Mouse (Mus musculus): ENCODE measurements around the gene Col6a4. TPM values are rescaled to one million over a fixed set of nuclear protein-coding genes. Genes with fewer than 3 reads are reported as not detected.

Col6a4 gene
- polyA plus RNA-seq (2012; fragmentation: generic; extraction: Trizol), result 0.01 TPM

DNA sequence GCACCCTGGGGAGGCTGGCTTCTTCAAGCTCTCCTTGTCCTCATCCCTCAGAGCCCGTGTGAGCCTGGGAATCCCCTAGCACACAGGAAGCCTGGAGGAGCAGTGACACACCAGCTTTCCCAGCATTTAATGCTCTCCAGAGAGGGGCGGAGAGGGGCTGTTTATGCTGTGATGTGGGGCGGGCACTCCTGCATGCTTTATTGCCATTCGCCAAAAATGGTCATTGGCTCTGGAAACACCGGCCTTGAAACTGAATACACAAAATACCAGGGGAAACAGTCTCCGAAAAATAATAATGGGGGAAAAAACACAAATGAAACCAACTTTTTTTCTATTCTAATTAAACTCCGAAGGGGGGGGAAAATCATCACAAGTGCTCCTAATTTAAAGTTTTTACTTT is at the start of gene Col6a4:
TSS of gene Col6a4 (minus strand) at position 101 of the 400 bp plus-strand sequence.
- peaks cover 8% of the 10 kb centered on the region for H3K27me3 ChIP-seq (ENCODE audit: control insufficient read depth, insufficient read depth, insufficient read length)
- no peaks in the 10 kb centered on the region for H3K79me2 ChIP-seq (ENCODE audit: control insufficient read depth, insufficient read depth)
- H3K4me2 ChIP-seq (ENCODE audit: low read depth), result no peak within 1 kb of the TSS
- TF ChIP-seq SRF (IDR thresholded peaks at IDR 0.05; ENCODE audit: control insufficient read depth, insufficient read length, low read depth) (no peak), TCF3 (IDR thresholded peaks at IDR 0.05; ENCODE audit: insufficient read length, low read depth) (no peak), POLR2AphosphoS2 (IDR thresholded peaks at IDR 0.05; ENCODE audit: insufficient read length, low read depth) (no peak), MYOD1 (IDR thresholded peaks at IDR 0.05; ENCODE audit: control insufficient read depth in 1 of 3, insufficient read length in 2 of 3, low read depth in 2 of 3) (no peak), REST (IDR thresholded peaks at IDR 0.05; ENCODE audit: insufficient read depth, insufficient read length) (no peak), MYOG (IDR thresholded peaks at IDR 0.05; ENCODE audit: control insufficient read depth in 1 of 3, insufficient read depth in 1 of 3, insufficient read length in 2 of 3, low read depth in 2 of 3) (no peak), CEBPB (IDR thresholded peaks at IDR 0.05; ENCODE audit: insufficient read depth, poor library complexity, severe bottlenecking) (no peak), USF1 (IDR thresholded peaks at IDR 0.05; ENCODE audit: low read depth) (no peak), TCF12 (IDR thresholded peaks at IDR 0.05; ENCODE audit: insufficient read depth, poor library complexity, severe bottlenecking) (no peak), POLR2A (IDR thresholded peaks at IDR 0.05; ENCODE audit: insufficient read length, low read depth) (no peak), MAX (IDR thresholded peaks at IDR 0.05; ENCODE audit: low read depth) (no peak), E2F4 (IDR thresholded peaks at IDR 0.05; ENCODE audit: insufficient read depth) (no peak)
- no peak within 1 kb of the TSS for H3ac ChIP-seq (ENCODE audit: control insufficient read depth, insufficient read length)
- no peaks in the 10 kb centered on the region for H3K36me3 ChIP-seq (ENCODE audit: control insufficient read depth, insufficient read depth)
- no peak within 1 kb of the TSS for H3K4me3 ChIP-seq

DNA sequence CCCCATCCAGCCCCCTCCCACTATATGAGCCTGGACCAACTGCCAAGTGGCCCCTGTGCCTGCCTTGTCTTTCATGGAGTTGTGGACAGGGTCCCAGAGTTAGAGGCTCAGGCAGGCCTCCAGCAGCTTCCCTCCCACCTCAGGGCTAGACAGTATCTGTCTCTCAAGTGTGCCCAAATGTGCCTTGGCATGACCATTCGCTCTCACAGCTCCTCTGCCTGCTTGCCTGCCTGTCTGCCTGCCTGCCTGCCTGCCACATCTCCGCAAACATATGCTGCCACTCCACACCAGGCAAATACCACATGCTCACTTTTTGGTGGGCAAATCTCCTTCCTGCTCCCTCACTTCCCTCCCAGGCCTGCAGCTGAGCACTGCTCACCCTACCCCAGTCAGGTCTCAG is 49.0 kb upstream of the Col6a4 start:
- Histone ChIP-seq H3K4me2 (ENCODE audit: low read depth) (no peak overlapping the region), H3K4me3 (no peak overlapping the region), H3ac (ENCODE audit: control insufficient read depth, insufficient read length) (no peak overlapping the region), H3K27me3 (ENCODE audit: control insufficient read depth, insufficient read depth, insufficient read length) (peaks cover 56% of the 10 kb centered on the region), H3K36me3 (ENCODE audit: control insufficient read depth, insufficient read depth) (no peaks in the 10 kb centered on the region), H3K79me2 (ENCODE audit: control insufficient read depth, insufficient read depth) (no peaks in the 10 kb centered on the region)
- TF ChIP-seq USF1 (IDR thresholded peaks at IDR 0.05; ENCODE audit: low read depth) (no peak), MYOG (IDR thresholded peaks at IDR 0.05; ENCODE audit: control insufficient read depth in 1 of 3, insufficient read depth in 1 of 3, insufficient read length in 2 of 3, low read depth in 2 of 3) (no peak), POLR2A (IDR thresholded peaks at IDR 0.05; ENCODE audit: insufficient read length, low read depth) (no peak), POLR2AphosphoS2 (IDR thresholded peaks at IDR 0.05; ENCODE audit: insufficient read length, low read depth) (no peak), MAX (IDR thresholded peaks at IDR 0.05; ENCODE audit: low read depth) (no peak), TCF3 (IDR thresholded peaks at IDR 0.05; ENCODE audit: insufficient read length, low read depth) (no peak), E2F4 (IDR thresholded peaks at IDR 0.05; ENCODE audit: insufficient read depth) (no peak), SRF (IDR thresholded peaks at IDR 0.05; ENCODE audit: control insufficient read depth, insufficient read length, low read depth) (no peak), MYOD1 (IDR thresholded peaks at IDR 0.05; ENCODE audit: control insufficient read depth in 1 of 3, insufficient read length in 2 of 3, low read depth in 2 of 3) (no peak), TCF12 (IDR thresholded peaks at IDR 0.05; ENCODE audit: insufficient read depth, poor library complexity, severe bottlenecking) (no peak), REST (IDR thresholded peaks at IDR 0.05; ENCODE audit: insufficient read depth, insufficient read length) (no peak), CEBPB (IDR thresholded peaks at IDR 0.05; ENCODE audit: insufficient read depth, poor library complexity, severe bottlenecking) (no peak)

DNA sequence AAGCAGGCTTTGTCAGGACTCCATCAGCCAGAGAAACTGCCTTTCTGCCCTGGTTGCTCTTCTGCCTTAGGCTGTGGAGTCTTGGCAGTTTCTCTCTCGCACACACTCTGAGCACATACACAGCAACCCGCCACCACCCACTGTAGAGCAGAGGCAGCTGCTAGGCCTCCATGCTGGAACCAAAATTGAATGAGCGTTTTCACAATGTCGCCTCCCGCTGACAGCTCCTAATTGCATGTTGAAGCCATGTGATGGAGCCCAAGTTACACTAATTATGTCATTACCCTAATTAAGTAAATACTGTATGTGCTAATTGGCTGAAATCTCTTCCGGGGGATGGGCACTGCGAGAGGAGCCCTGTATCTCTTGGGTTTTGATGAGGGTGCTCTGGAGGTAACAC is 47.6 kb upstream of the Col6a4 start:
- Histone ChIP-seq H3ac (ENCODE audit: control insufficient read depth, insufficient read length) (no peak overlapping the region), H3K4me2 (ENCODE audit: low read depth) (no peak overlapping the region), H3K27me3 (ENCODE audit: control insufficient read depth, insufficient read depth, insufficient read length) (peaks cover 44% of the 10 kb centered on the region), H3K4me3 (no peak overlapping the region), H3K79me2 (ENCODE audit: control insufficient read depth, insufficient read depth) (no peaks in the 10 kb centered on the region), H3K36me3 (ENCODE audit: control insufficient read depth, insufficient read depth) (no peaks in the 10 kb centered on the region)
- no peak for TF ChIP-seq MAX (IDR thresholded peaks at IDR 0.05; ENCODE audit: low read depth)
- no peak for TF ChIP-seq REST (IDR thresholded peaks at IDR 0.05; ENCODE audit: insufficient read depth, insufficient read length)
- no peak for TF ChIP-seq TCF12 (IDR thresholded peaks at IDR 0.05; ENCODE audit: insufficient read depth, poor library complexity, severe bottlenecking)

DNA sequence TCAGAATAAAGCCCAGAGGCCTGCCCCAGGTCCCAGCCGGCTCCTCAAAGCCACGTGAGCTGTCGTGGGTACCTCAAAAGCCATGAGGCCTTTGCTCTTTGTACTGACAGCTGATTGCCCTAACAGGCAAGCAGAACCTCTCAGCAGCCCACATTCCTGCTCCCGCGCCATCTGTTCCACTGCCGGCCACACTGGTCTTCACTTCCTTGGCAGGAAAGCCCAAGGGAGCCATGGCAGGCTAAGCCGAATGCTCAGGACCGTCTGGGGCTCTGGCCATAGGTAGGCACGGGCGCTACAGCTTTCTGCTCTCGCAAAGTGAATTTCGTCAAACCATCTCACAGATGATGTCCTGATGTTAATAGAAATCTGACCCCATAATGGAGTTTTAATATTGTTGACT is 45.4 kb upstream of the Col6a4 start:
- TF ChIP-seq MYOD1 (IDR thresholded peaks at IDR 0.05; ENCODE audit: control insufficient read depth in 1 of 3, insufficient read length in 2 of 3, low read depth in 2 of 3) (no peak), POLR2A (IDR thresholded peaks at IDR 0.05; ENCODE audit: insufficient read length, low read depth) (no peak), REST (IDR thresholded peaks at IDR 0.05; ENCODE audit: insufficient read depth, insufficient read length) (no peak), MYOG (IDR thresholded peaks at IDR 0.05; ENCODE audit: control insufficient read depth in 1 of 3, insufficient read depth in 1 of 3, insufficient read length in 2 of 3, low read depth in 2 of 3) (no peak), E2F4 (IDR thresholded peaks at IDR 0.05; ENCODE audit: insufficient read depth) (no peak), CEBPB (IDR thresholded peaks at IDR 0.05; ENCODE audit: insufficient read depth, poor library complexity, severe bottlenecking) (no peak), TCF12 (IDR thresholded peaks at IDR 0.05; ENCODE audit: insufficient read depth, poor library complexity, severe bottlenecking) (no peak)

DNA sequence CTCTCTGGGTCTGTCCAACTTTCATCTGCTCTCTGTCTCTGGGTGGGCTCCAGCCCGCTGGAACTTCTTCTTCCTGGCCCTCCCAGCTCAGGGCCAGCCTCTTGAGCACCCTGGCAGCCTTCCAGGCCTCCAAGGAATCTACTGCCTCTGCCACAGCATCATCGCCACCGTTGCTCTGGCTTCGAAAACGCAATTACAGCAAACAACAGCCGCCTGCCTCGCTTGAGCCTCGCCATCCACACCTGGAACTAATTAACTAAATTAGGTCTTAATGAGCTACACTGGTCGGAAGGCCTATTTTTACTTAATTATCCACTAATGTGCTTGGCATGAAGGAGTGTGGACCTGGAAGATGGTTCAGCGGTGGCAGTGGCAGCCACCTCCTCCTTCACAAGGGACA is 43.2 kb upstream of the Col6a4 start:
- no peak overlapping the region for H3K4me2 ChIP-seq (ENCODE audit: low read depth)
- H3ac ChIP-seq (ENCODE audit: control insufficient read depth, insufficient read length), result no peak overlapping the region
- H3K4me3 ChIP-seq, result no peak overlapping the region
- H3K27me3 ChIP-seq (ENCODE audit: control insufficient read depth, insufficient read depth, insufficient read length), result peaks cover 24% of the 10 kb centered on the region
- no peaks in the 10 kb centered on the region for H3K36me3 ChIP-seq (ENCODE audit: control insufficient read depth, insufficient read depth)
- TF ChIP-seq TCF12 (IDR thresholded peaks at IDR 0.05; ENCODE audit: insufficient read depth, poor library complexity, severe bottlenecking) (no peak), MYOG (IDR thresholded peaks at IDR 0.05; ENCODE audit: control insufficient read depth in 1 of 3, insufficient read depth in 1 of 3, insufficient read length in 2 of 3, low read depth in 2 of 3) (no peak), CEBPB (IDR thresholded peaks at IDR 0.05; ENCODE audit: insufficient read depth, poor library complexity, severe bottlenecking) (no peak), TCF3 (IDR thresholded peaks at IDR 0.05; ENCODE audit: insufficient read length, low read depth) (no peak), SRF (IDR thresholded peaks at IDR 0.05; ENCODE audit: control insufficient read depth, insufficient read length, low read depth) (no peak), MYOD1 (IDR thresholded peaks at IDR 0.05; ENCODE audit: control insufficient read depth in 1 of 3, insufficient read length in 2 of 3, low read depth in 2 of 3) (no peak), REST (IDR thresholded peaks at IDR 0.05; ENCODE audit: insufficient read depth, insufficient read length) (no peak), POLR2AphosphoS2 (IDR thresholded peaks at IDR 0.05; ENCODE audit: insufficient read length, low read depth) (no peak), POLR2A (IDR thresholded peaks at IDR 0.05; ENCODE audit: insufficient read length, low read depth) (no peak), MAX (IDR thresholded peaks at IDR 0.05; ENCODE audit: low read depth) (no peak), E2F4 (IDR thresholded peaks at IDR 0.05; ENCODE audit: insufficient read depth) (no peak), USF1 (IDR thresholded peaks at IDR 0.05; ENCODE audit: low read depth) (no peak)
- H3K79me2 ChIP-seq (ENCODE audit: control insufficient read depth, insufficient read depth), result no peaks in the 10 kb centered on the region

More for the DNA sequence above, 45.4 kb upstream of the Col6a4 start:
- Histone ChIP-seq H3ac (ENCODE audit: control insufficient read depth, insufficient read length) (no peak overlapping the region), H3K4me3 (no peak overlapping the region), H3K36me3 (ENCODE audit: control insufficient read depth, insufficient read depth) (no peaks in the 10 kb centered on the region), H3K79me2 (ENCODE audit: control insufficient read depth, insufficient read depth) (no peaks in the 10 kb centered on the region), H3K27me3 (ENCODE audit: control insufficient read depth, insufficient read depth, insufficient read length) (peaks cover 31% of the 10 kb centered on the region), H3K4me2 (ENCODE audit: low read depth) (no peak overlapping the region)
